Mouse (Mus musculus) heart, postnatal 0 days (tissue): Measurements from ENCODE around the gene Tmem164. TPM values are rescaled to one million over a fixed set of nuclear protein-coding genes. Genes with fewer than 3 reads are reported as not detected.

ENCODE experiments used
- ATAC-seq: fragments of 200-750 bp; cut with Nextera tagmentation; 2 replicates; pipeline ENCODE4 v1.8.0; 2017; ENCODE audit warnings: low read depth, moderate number of reproducible peaks, moderate library complexity; ENCODE audit not compliant: insufficient read depth
- DNase-seq: peaks from one replicate; pipeline ENCODE4 v3.0.0-alpha.2; 2016; ENCODE audit warnings: low spot score
- H3K27ac ChIP-seq: fragments of 300-500 bp; sonication (generic); 2 replicates; pipeline ENCODE4 v1.5.1; 2014; ENCODE audit warnings: low read depth, mild to moderate bottlenecking
- H3K27me3 ChIP-seq: fragments of 300-500 bp; sonication (generic); 2 replicates; pipeline ENCODE4 v1.6.1; 2014; ENCODE audit warnings: low read length, mixed read lengths; ENCODE audit not compliant: control insufficient read depth, insufficient read depth
- H3K36me3 ChIP-seq: fragments of 300-500 bp; sonication (generic); replicated peaks from 2 replicates; pipeline ENCODE4 v1.6.1; 2014; ENCODE audit warnings: low read length, mixed read lengths; ENCODE audit not compliant: control insufficient read depth, insufficient read depth
- H3K4me1 ChIP-seq: fragments of 300-500 bp; sonication (generic); 2 replicates; pipeline ENCODE4 v1.6.1; 2014; ENCODE audit warnings: antibody characterized with exemption; ENCODE audit not compliant: control insufficient read depth, insufficient read depth
- H3K4me2 ChIP-seq: fragments of 300-500 bp; sonication (generic); 2 replicates; pipeline ENCODE4 v1.6.1; 2014; ENCODE audit warnings: low read depth, mild to moderate bottlenecking, low read length, moderate library complexity
- H3K4me3 ChIP-seq: fragments of 300-500 bp; sonication (generic); 2 replicates; pipeline ENCODE4 v1.5.1; 2014; ENCODE audit warnings: low read depth, low read length
- H3K9ac ChIP-seq: fragments of 300-500 bp; sonication (generic); replicated peaks from 2 replicates; pipeline ENCODE4 v1.6.1; 2014; ENCODE audit warnings: low read depth, low read length, mixed read lengths
- H3K9me3 ChIP-seq: fragments of 300-500 bp; sonication (generic); replicated peaks from 2 replicates; pipeline ENCODE4 v1.6.1; 2016; ENCODE audit warnings: low read length; ENCODE audit not compliant: control insufficient read depth
- CTCF ChIP-seq: IDR thresholded peaks from 2 replicates; pipeline ENCODE4 v1.5.1; 2016; ENCODE audit warnings: antibody characterized with exemption, control low read depth, low read depth
- EP300 ChIP-seq: IDR thresholded peaks from 2 replicates; pipeline ENCODE4 v1.6.1; 2016; ENCODE audit warnings: antibody characterized with exemption, low read depth
- WGBS: fragments of 180-500 bp; shearing (Covaris S2); extraction: QIAGEN DNeasy Blood & Tissue Kit; methylation state at CpG from one replicate; pipeline ENCODE4 v1.1.7; 2014; 5-methylcytosine and 5-hydroxymethylcytosine counted together
- polyA plus RNA-seq: library from polyadenylated mRNA; unstranded; fragments of >200 nt; fragmentation: Nextera tagmentation; extraction: Ambion mirVana; gene quantifications from 2 replicates; pipeline ENCODE4 v1.2.1, GENCODE M21; 2015
- total RNA-seq: library from RNA; depleted of rRNA; stranded (reverse); fragments of >200 nt; gene quantifications from 2 replicates; pipeline ENCODE4 v1.2.3, GENCODE M21; 2014; ENCODE audit warnings: low replicate concordance

Tmem164 gene
- total and polyA plus RNA-seq, 2 experiments from 2014 or later: 57.0 to 127 TPM

GRCm38 (mm10) chrX:142678499-142679474, 2.4 kb upstream of the Tmem164 start:
- Histone ChIP-seq H3K36me3 (no peaks in the 10 kb centered on the region), H3K27ac (no peak overlapping the region; the same call in 1 of the 2 replicates), H3K4me1 (peaks cover 9% of the 10 kb centered on the region; the same call in 1 of the 2 replicates), H3K4me3 (no peak overlapping the region), H3K27me3 (no peaks in the 10 kb centered on the region), H3K9ac (no peak overlapping the region), H3K9me3 (no peaks in the 10 kb centered on the region), H3K4me2 (no peak overlapping the region)
- no peak for ATAC-seq
- TF ChIP-seq CTCF (no peak), EP300 (no peak)
- WGBS: 51% methylated on average over 13 of the region's 13 CpGs
- no peak for DNase-seq

GRCm38 (mm10) chrX:142679502-142680250, 1.5 kb upstream of the Tmem164 start:
- no peaks in the 10 kb centered on the region for H3K36me3 ChIP-seq
- no peak for ATAC-seq
- no peak for DNase-seq
- H3K27me3 ChIP-seq: no peaks in the 10 kb centered on the region
- peak overlapping the region; percentile 93 for H3K27ac ChIP-seq
- H3K9me3 ChIP-seq: no peaks in the 10 kb centered on the region
- TF ChIP-seq CTCF (no peak), EP300 (no peak)
- H3K9ac ChIP-seq: peak overlapping the region; percentile 27; the same call in 1 of the 2 replicates
- H3K4me3 ChIP-seq: peak overlapping the region; percentile 73
- H3K4me2 ChIP-seq: peak overlapping the region; percentile 65
- peaks cover 15% of the 10 kb centered on the region for H3K4me1 ChIP-seq
- 43% methylated on average over 11 of the region's 11 CpGs for WGBS

GRCm38 (mm10) chrX:142680391-142681055, 683 bp upstream of the Tmem164 start:
- peak overlapping the region; percentile 65 for H3K4me2 ChIP-seq
- H3K36me3 ChIP-seq: no peaks in the 10 kb centered on the region
- 12% methylated on average over 19 of the region's 19 CpGs for WGBS
- H3K9ac ChIP-seq: peak overlapping the region; percentile 27
- H3K4me3 ChIP-seq: peak overlapping the region; percentile 73
- H3K27ac ChIP-seq: peak overlapping the region; percentile 93
- H3K27me3 ChIP-seq: no peaks in the 10 kb centered on the region
- TF ChIP-seq EP300: no peak
- TF ChIP-seq CTCF: no peak
- ATAC-seq: peak; percentile 49; the same call in 1 of the 2 replicates
- peaks cover 21% of the 10 kb centered on the region for H3K4me1 ChIP-seq
- no peaks in the 10 kb centered on the region for H3K9me3 ChIP-seq
- DNase-seq: no peak

- Histone ChIP-seq H3K27me3 (no peaks in the 10 kb centered on the region), H3K4me1 (peaks cover 22% of the 10 kb centered on the region), H3K36me3 (no peaks in the 10 kb centered on the region), H3K27ac (peak overlapping the region; percentile 93), H3K4me3 (peak overlapping the region; percentile 73), H3K9ac (peak overlapping the region; percentile 71), H3K4me2 (peak overlapping the region; percentile 65), H3K9me3 (no peaks in the 10 kb centered on the region)
- WGBS: 10% methylated on average over 14 of the region's 43 CpGs
- peak; percentile 54 for DNase-seq
- peak; percentile 81 for ATAC-seq
- no peak for TF ChIP-seq CTCF
- TF ChIP-seq EP300: no peak
Measured at GRCm38 (mm10) chrX:142681616-142682141, 473 bp downstream of the Tmem164 start.
